Mouse (Mus musculus): ENCODE results near the gene Prr29.
A peak's percentile ranks its signal among the peaks of the same experiment; 100 is the strongest.
"Not testable (repeated sequence)": the region's sequence is repeated elsewhere in the genome, so short reads cannot be mapped to it uniquely, and the experiment has no call there.

Gene Prr29

GRCm38 (mm10) chr11:106365366-106365765 lies at the start of gene Prr29:
TSS of gene Prr29 (plus strand) at chr11:106365472.
- no peak for DNase-seq (ENCODE audit: low spot score)

- no peak for DNase-seq (ENCODE audit: low spot score)
Measured at GRCm38 (mm10) chr11:106316416-106316815, 48.9 kb upstream of the Prr29 start.

GRCm38 (mm10) chr11:106317801-106318200 lies 47.5 kb upstream of the Prr29 start:
- DNase-seq (ENCODE audit: low spot score): no peak

- no peak for DNase-seq (ENCODE audit: low spot score)
Measured at GRCm38 (mm10) chr11:106318406-106319366, 46.6 kb upstream of the Prr29 start.

- no peak for DNase-seq (ENCODE audit: low spot score)
Measured at GRCm38 (mm10) chr11:106324858-106325257, 40.4 kb upstream of the Prr29 start.

- DNase-seq (ENCODE audit: low spot score): peak; percentile 67
Measured at GRCm38 (mm10) chr11:106325566-106326206, 39.6 kb upstream of the Prr29 start.

GRCm38 (mm10) chr11:106326475-106326874 lies 38.8 kb upstream of the Prr29 start:
- DNase-seq (ENCODE audit: low spot score): no peak

GRCm38 (mm10) chr11:106328521-106328920 lies 36.8 kb upstream of the Prr29 start:
- DNase-seq (ENCODE audit: low spot score): no peak

- DNase-seq (ENCODE audit: low spot score): no peak
Measured at GRCm38 (mm10) chr11:106329128-106329527, 36.1 kb upstream of the Prr29 start.

- DNase-seq (ENCODE audit: low spot score): no peak
Measured at GRCm38 (mm10) chr11:106329682-106330081, 35.6 kb upstream of the Prr29 start.

- no peak for DNase-seq (ENCODE audit: low spot score)
Measured at GRCm38 (mm10) chr11:106332458-106332857, 32.8 kb upstream of the Prr29 start.

- no peak for DNase-seq (ENCODE audit: low spot score)
Measured at GRCm38 (mm10) chr11:106334066-106334465, 31.2 kb upstream of the Prr29 start.

- no peak for DNase-seq (ENCODE audit: low spot score)
Measured at GRCm38 (mm10) chr11:106338029-106338428, 27.2 kb upstream of the Prr29 start.

GRCm38 (mm10) chr11:106338870-106339269 lies 26.4 kb upstream of the Prr29 start:
- DNase-seq (ENCODE audit: low spot score): no peak

- DNase-seq (ENCODE audit: low spot score): not testable (repeated sequence)
Measured at GRCm38 (mm10) chr11:106339323-106339722, 25.9 kb upstream of the Prr29 start.

GRCm38 (mm10) chr11:106340990-106341520 lies 24.2 kb upstream of the Prr29 start:
- no peak for DNase-seq (ENCODE audit: low spot score)

- no peak for DNase-seq (ENCODE audit: low spot score)
Measured at GRCm38 (mm10) chr11:106344910-106345309, 20.4 kb upstream of the Prr29 start.

GRCm38 (mm10) chr11:106349772-106350171 lies 15.5 kb upstream of the Prr29 start:
- DNase-seq (ENCODE audit: low spot score): no peak

- DNase-seq (ENCODE audit: low spot score): no peak
Measured at GRCm38 (mm10) chr11:106350853-106351252, 14.4 kb upstream of the Prr29 start.

GRCm38 (mm10) chr11:106351253-106351652 lies 14.0 kb upstream of the Prr29 start:
- no peak for DNase-seq (ENCODE audit: low spot score)

- no peak for DNase-seq (ENCODE audit: low spot score)
Measured at GRCm38 (mm10) chr11:106351941-106352340, 13.3 kb upstream of the Prr29 start.

GRCm38 (mm10) chr11:106353188-106353587 lies 12.1 kb upstream of the Prr29 start, which contains the start of gene Scn4a:
TSS of gene Scn4a (minus strand) at chr11:106353288.
- DNase-seq (ENCODE audit: low spot score): no peak

GRCm38 (mm10) chr11:106354181-106354580 lies 11.1 kb upstream of the Prr29 start:
- DNase-seq (ENCODE audit: low spot score): no peak
